Mouse (Mus musculus): Measurements from ENCODE around the gene Ulk4.
"Not testable (repeated sequence)": the region's sequence is repeated elsewhere in the genome, so short reads cannot be mapped to it uniquely, and the experiment has no call there.

Gene Ulk4

GRCm38 (mm10) chr9:121064606-121065355, 212.2 kb downstream of the Ulk4 start:
- DNase-seq (ENCODE audit: low read depth, low spot score), result no peak

GRCm38 (mm10) chr9:121062671-121063070, 214.3 kb downstream of the Ulk4 start:
- no peak for DNase-seq (ENCODE audit: low read depth, low spot score)

- no peak for DNase-seq (ENCODE audit: low read depth, low spot score)
Observed at GRCm38 (mm10) chr9:121061820-121062623, 215.0 kb downstream of the Ulk4 start.

GRCm38 (mm10) chr9:121060331-121060730, 216.7 kb downstream of the Ulk4 start:
- DNase-seq (ENCODE audit: low read depth, low spot score), result no peak

- DNase-seq (ENCODE audit: low read depth, low spot score), result peak; percentile 56
Observed at GRCm38 (mm10) chr9:121059286-121059685, 217.7 kb downstream of the Ulk4 start.

- no peak for DNase-seq (ENCODE audit: low read depth, low spot score)
Observed at GRCm38 (mm10) chr9:121058538-121058937, 218.5 kb downstream of the Ulk4 start.

- no peak for DNase-seq (ENCODE audit: low read depth, low spot score)
Observed at GRCm38 (mm10) chr9:121058116-121058515, 218.9 kb downstream of the Ulk4 start.

- no peak for DNase-seq (ENCODE audit: low read depth, low spot score)
Observed at GRCm38 (mm10) chr9:121057401-121057800, 219.6 kb downstream of the Ulk4 start.

- no peak for DNase-seq (ENCODE audit: low read depth, low spot score)
Observed at GRCm38 (mm10) chr9:121056526-121056925, 220.5 kb downstream of the Ulk4 start.

- no peak for DNase-seq (ENCODE audit: low read depth, low spot score)
Observed at GRCm38 (mm10) chr9:121056036-121056435, 221.0 kb downstream of the Ulk4 start.

GRCm38 (mm10) chr9:121045657-121046056, 231.3 kb downstream of the Ulk4 start:
- not testable (repeated sequence) for DNase-seq (ENCODE audit: low read depth, low spot score)

GRCm38 (mm10) chr9:121044471-121045206, 232.4 kb downstream of the Ulk4 start:
- DNase-seq (ENCODE audit: low read depth, low spot score), result no peak

- DNase-seq (ENCODE audit: low read depth, low spot score), result no peak
Observed at GRCm38 (mm10) chr9:121043021-121043420, 234.0 kb downstream of the Ulk4 start.

- DNase-seq (ENCODE audit: low read depth, low spot score), result no peak
Observed at GRCm38 (mm10) chr9:121038396-121038795, 238.6 kb downstream of the Ulk4 start.

GRCm38 (mm10) chr9:121037975-121038374, 239.0 kb downstream of the Ulk4 start:
- DNase-seq (ENCODE audit: low read depth, low spot score), result no peak

- no peak for DNase-seq (ENCODE audit: low read depth, low spot score)
Observed at GRCm38 (mm10) chr9:121035296-121035695, 241.7 kb downstream of the Ulk4 start.

- DNase-seq (ENCODE audit: low read depth, low spot score), result no peak
Observed at GRCm38 (mm10) chr9:121033596-121033995, 243.4 kb downstream of the Ulk4 start.

- no peak for DNase-seq (ENCODE audit: low read depth, low spot score)
Observed at GRCm38 (mm10) chr9:121032322-121032964, 244.6 kb downstream of the Ulk4 start.

- DNase-seq (ENCODE audit: low read depth, low spot score), result no peak
Observed at GRCm38 (mm10) chr9:121030949-121031348, 246.0 kb downstream of the Ulk4 start.

GRCm38 (mm10) chr9:121029786-121030185, 247.2 kb downstream of the Ulk4 start:
- DNase-seq (ENCODE audit: low read depth, low spot score), result no peak

GRCm38 (mm10) chr9:121023526-121024264, 253.3 kb downstream of the Ulk4 start:
- no peak for DNase-seq (ENCODE audit: low read depth, low spot score)

Measured in ES-CJ7 (cell line).